Mouse (Mus musculus) T-helper 2 cell (primary cell): ENCODE results near the gene Tmem192.

Experiments
- in situ Hi-C: fragments of 300-600 bp; cut with MboI, MseI; formaldehyde crosslinking; loops from one replicate; pipeline ENCODE4 v1.15.1; 2025; ENCODE audit warnings: high pct_unique_total_duplicates

The Tmem192 gene

GRCm38 (mm10) chr8:64946820-64947697, at the start of gene Tmem192:
Tmem192 (plus strand) TSS chr8:64947185.
- in situ Hi-C loops: no loop called here

DNA sequence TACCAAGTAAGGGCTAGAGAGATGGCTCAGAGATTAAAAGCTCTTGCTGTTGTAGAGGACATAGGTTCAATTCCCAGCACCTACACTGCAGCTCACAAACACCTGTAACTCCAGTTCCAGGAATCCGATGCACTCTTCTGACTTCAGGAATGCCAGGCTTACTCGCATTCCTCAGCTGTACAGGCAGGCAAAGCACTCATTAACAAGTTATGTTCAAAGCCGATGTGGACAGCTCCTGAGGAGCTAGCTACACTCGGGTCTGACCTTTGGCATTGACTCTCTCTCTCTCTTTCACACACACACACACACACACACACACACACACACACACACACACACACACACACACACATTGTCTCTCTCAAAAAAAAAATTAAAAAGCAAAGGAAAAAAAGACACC, 48.3 kb upstream of the Tmem192 start:
- in situ Hi-C loops: no loop called here

DNA sequence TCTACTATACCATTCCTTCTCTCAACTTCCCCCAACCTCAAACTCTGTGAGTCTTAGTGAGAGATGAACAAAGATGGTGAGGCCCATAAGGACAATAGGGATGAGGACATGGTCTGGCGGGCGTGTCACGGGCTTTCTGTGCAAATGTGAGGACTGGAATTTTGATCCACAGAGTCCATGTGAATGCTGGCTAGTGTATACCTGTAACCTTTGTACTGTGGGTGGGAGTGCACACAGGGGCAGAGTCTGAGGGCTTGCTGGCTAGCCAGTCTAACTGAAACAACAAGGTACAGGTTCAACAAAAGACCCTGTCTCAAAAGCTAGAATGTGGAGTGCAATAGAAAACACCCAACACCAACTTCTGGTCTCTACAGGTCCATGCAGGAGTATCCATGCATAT, 46.3 kb upstream of the Tmem192 start:
- in situ Hi-C loops: no loop called here

GRCm38 (mm10) chr8:64901527-64902156, 45.3 kb upstream of the Tmem192 start:
- in situ Hi-C loops: no loop called here

- in situ Hi-C loops: no loop called here
Observed at GRCm38 (mm10) chr8:64902191-64902590, 44.8 kb upstream of the Tmem192 start.

DNA sequence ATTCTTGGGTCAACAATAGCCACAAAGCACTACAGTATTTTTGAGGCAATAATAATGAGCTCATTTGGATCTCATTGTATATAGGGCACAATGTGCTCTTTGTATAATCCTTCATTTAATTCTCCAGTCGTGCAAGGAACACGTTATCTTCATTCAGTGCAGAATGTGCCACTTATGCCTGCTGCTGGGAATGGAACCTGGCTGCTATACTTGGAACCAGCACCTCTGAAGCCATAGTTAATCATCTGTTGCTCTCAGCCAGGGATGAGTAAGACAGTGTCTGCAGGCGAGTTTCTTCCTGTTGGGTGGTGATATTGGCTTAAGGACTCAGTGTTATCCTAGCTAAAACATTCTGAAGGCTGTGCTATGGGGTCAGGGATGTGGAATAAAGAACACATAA, 43.2 kb upstream of the Tmem192 start:
- in situ Hi-C loops: no loop called here

GRCm38 (mm10) chr8:64910026-64910425, 37.0 kb upstream of the Tmem192 start:
- in situ Hi-C loops: no loop called here

DNA sequence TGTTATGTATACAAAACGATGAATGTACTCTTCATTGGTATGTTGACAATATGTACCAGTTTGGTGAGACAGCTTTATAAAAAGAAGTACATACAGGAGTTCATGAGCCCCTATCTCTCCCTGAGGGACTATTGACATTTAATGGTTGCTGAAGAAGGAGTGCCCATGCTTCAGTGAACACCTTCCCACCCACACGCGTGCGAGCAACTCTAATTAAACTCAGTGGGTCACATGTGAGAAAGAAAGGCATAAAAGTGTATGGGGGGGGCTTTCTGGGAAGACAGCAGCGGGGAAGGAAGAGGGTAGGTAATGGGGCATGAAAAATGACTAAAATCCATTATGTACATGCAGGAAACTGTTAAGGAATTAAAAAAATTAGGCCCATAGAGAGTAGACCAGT, 30.2 kb upstream of the Tmem192 start:
- in situ Hi-C loops: loop anchor here (5.0 kb wide), 1 partner anchor 89 kb away; no protein-coding TSS in a partner anchor

- in situ Hi-C loops: no loop called here
Observed at GRCm38 (mm10) chr8:64923329-64923728, 23.7 kb upstream of the Tmem192 start.

- in situ Hi-C loops: no loop called here
Observed at GRCm38 (mm10) chr8:64925762-64926161, 21.2 kb upstream of the Tmem192 start.

DNA sequence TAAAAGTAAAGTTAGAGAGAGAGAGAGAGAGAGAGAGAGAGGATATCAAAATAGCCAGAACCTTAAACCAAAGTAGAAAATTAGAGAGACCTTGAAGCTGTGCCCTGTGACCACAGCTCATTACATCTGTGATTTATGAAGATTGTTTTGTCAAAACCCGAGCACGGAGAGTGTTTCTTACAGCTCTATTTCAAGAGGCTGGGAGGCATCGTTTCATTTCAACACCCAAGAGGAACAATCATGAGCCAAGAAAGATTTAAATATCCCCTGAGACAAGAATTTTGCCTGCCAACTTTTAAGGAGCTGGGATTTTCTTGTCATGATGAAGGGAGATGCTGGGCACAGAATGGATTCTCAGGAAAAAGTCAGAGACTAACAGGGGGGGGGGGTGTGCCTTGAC, 20.6 kb upstream of the Tmem192 start:
- in situ Hi-C loops: no loop called here

- in situ Hi-C loops: no loop called here
Observed at GRCm38 (mm10) chr8:64928938-64929337, 18.0 kb upstream of the Tmem192 start.

GRCm38 (mm10) chr8:64934997-64935396, 12.0 kb upstream of the Tmem192 start:
- in situ Hi-C loops: loop anchor here (5.0 kb wide), 2 partner anchors 48 to 313 kb away; no protein-coding TSS in a partner anchor

- in situ Hi-C loops: loop anchor here (5.0 kb wide), 2 partner anchors 89 to 209 kb away; partner anchors contain the start of genes Klhl2 and Msmo1
Observed at GRCm38 (mm10) chr8:64941019-64941418, 6.0 kb upstream of the Tmem192 start.

DNA sequence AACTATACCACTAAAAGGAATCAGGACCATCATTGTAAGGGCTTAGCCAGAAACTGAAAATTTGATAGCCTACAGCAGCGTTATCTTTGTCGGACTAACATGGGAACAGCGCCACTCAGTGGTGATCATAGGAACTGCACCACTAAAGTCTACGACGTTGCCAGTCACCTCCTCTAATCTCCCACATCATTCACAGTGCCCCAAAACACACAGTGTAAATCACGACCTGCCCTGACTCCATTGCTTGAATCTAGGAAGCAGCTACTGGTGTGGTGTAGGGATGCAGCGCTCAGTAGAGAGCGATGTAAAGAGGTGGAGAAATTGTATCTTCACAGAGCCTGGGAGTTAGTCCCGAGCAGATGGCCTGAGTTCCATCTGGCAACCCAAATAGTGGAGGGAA, 5.5 kb upstream of the Tmem192 start:
- in situ Hi-C loops: loop anchor here (5.0 kb wide), 2 partner anchors 89 to 209 kb away; partner anchors contain the start of genes Klhl2 and Msmo1

DNA sequence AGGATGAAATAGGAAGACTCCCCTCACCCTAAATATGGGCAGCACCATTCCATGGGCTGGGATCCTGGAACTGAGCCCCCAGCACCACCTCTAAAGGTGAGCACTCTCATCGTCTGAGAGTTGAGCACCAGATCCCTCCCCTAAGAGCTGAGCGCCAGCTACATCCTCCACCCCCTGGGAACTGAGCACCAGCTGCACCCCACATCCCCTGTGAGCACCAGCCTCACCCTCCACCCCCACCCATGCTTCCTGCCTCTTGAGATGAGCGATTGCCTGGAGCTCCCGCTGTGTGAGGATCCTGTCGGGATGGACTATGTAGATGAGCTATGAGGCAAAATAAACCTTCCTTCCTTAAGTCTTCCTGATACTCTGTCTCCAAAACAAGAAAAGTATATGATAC, 4.0 kb upstream of the Tmem192 start:
- in situ Hi-C loops: loop anchor here (5.0 kb wide), 2 partner anchors 91 to 211 kb away; partner anchors contain the start of genes Klhl2 and Msmo1

DNA sequence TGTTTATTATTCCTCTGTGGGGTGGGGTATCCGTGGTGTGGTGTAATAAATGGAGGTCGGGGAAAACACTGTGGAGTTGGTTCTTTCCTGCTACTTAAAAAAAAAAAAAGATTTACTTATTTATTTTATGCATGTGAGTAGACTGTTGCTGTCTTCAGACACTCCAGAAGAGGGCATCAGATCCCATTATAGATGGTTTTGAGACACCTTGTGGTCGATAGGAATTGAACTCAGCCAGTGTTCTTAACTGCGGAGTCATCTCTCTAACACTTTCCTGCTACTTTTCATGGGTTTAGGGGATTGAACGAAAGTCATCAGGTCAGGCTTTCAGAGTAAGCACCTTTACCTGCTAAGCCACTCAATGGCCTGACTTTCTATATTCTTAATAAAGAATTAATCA, 2.2 kb upstream of the Tmem192 start:
- in situ Hi-C loops: loop anchor here (5.0 kb wide), 2 partner anchors 93 to 213 kb away; partner anchors contain the start of genes Klhl2 and Msmo1

DNA sequence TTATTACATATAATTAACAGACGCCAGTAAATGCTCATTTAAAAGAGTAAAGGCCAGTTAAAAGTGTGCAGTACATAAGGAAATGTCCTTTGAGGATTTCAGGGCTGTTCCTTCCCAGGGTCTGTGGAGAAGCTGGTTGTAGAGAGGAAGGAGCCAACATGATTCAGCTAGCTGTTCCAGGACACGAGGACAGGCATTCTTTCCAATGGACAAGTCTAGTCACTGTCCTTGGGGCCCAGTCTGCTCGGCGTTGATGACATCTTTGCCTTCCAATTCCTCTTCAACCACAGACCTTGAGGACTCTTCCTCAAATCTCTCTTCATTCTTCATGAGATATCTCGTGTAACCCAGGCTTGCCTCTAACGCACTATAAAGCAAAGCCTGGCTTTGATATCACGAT, 1.4 kb upstream of the Tmem192 start:
- in situ Hi-C loops: no loop called here

- in situ Hi-C loops: no loop called here
Observed at GRCm38 (mm10) chr8:64946441-64946819, 555 bp upstream of the Tmem192 start.

DNA sequence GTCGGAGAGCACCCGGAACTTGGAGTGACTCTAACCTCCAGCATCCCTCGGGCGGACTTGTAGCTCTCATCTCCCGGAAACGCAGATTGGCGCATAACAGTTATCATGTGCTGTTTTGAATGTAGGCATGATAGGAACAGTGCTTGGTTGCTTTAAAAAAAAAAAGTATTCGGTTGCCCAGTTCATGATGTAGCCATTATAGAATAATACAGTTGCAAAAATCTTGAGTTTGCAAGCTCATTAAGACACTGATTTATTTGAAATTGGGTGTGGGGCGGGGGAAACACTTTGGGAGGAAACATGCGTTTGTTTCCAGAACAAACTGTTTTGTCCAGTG, 681 bp downstream of the Tmem192 start:
- in situ Hi-C loops: no loop called here

- in situ Hi-C loops: no loop called here
Observed at GRCm38 (mm10) chr8:64948371-64948770, 1.4 kb downstream of the Tmem192 start.

DNA sequence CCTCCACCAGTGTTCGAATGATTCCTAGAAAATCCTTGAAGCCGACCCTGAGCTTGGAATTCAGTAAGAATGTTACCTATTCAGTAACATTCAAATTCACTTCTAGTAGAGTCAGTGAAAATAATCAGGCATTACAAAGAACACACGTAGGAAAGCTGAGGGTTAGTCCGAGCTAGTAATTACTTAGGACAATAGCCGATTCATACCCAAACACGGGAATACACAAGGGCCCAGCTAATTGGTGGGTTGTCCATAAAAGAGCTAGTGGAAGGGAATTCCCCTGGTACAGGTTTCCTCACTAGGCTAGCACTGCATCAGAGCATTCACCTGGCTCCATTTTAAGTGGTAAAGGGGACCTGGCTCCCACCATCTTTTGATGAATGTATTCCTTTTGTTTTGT, 5.1 kb downstream of the Tmem192 start:
- in situ Hi-C loops: no loop called here

DNA sequence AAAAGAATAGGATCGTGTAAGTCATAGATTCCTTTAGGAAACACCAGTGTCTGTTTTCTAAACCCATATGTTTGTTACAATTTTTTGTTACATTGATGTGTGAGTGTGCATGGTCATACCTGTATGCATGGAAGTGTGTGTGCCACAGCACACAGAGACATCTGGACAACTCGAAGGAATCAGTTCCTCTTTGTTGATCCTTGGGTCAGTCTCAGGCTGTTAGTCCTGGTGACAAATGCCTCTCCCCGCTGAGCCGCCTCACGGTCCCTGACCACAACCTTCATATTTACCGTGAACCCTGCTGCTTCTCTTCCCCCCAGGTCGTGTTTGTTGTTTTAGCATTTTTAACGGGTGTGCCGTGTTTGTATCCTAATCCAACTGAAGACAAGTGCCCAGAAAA, 12.0 kb downstream of the Tmem192 start:
- in situ Hi-C loops: no loop called here
